In genomic region chr7:47132931-47133260, GRCm38 (mm10) we compare ENCODE assay signal across 8 mouse cellular contexts. TPM values are rescaled to one million over a fixed set of nuclear protein-coding genes. Genes with fewer than 3 reads are reported as not detected.
DNase-seq lines count a peak whose midpoint lies in the region; ATAC-seq and TF ChIP-seq lines count a peak whose summit lies in the region.

No protein-coding gene starts in this region.

- 0 out of 2 replicates have a peak overlapping the region, but pooled peaks have one; percentile 50 for H3K4me3 ChIP-seq in gastrocnemius, adult 2 months
- peak overlapping the region in 2 of 3 experiments; percentile 10 to 53 for H3K4me3 ChIP-seq in CH12.LX (replicated peaks in 1 of 3; ENCODE audit: low read depth in 2 of 3, low read length in 2 of 3, poor library complexity in 1 of 3)
- H3K4me3 ChIP-seq in forebrain, embryonic 16.5 days (replicated peaks; ENCODE audit: low read length), result peak overlapping the region; percentile 57
- no peak overlapping the region; a peak in 1 of 4 replicates for H3K4me3 ChIP-seq in liver, embryonic 14.5 days (ENCODE audit: insufficient read depth in 1 of 2, low read depth in 2 of 2, low read length in 2 of 2)

- H3K4me2 ChIP-seq in CH12.LX (ENCODE audit: insufficient read depth, low read depth, poor library complexity, severe bottlenecking), result peak overlapping the region; percentile 89
- peak overlapping the region; percentile 85 for H3K4me2 ChIP-seq in forebrain, embryonic 16.5 days (ENCODE audit: low read length)
- H3K4me2 ChIP-seq in liver, embryonic 14.5 days (ENCODE audit: low read depth), result peak overlapping the region; percentile 53

- WGBS in forebrain, embryonic 16.5 days, result under 1% methylated on average over 10 of the region's 10 CpGs
- WGBS in liver, embryonic 14.5 days (ENCODE audit: insufficient replicate concordance), result 2% methylated on average over 10 of the region's 10 CpGs

- no peak; the same call in 1 of the 2 replicates for ATAC-seq in forebrain, embryonic 16.5 days
- no peak for ATAC-seq in liver, embryonic 14.5 days (ENCODE audit: insufficient read depth)
- no peak for ATAC-seq in activated CD4-positive, CD25-positive, alpha-beta regulatory T cell, adult 4 months

- peaks cover 0 to 3% of the 10 kb centered on the region in 2 experiments; a peak in 2 of 4 replicates for H3K4me1 ChIP-seq in CH12.LX (ENCODE audit: control insufficient read depth in 1 of 2, insufficient read depth in 2 of 2)
- peaks cover 12% of the 10 kb centered on the region for H3K4me1 ChIP-seq in forebrain, embryonic 16.5 days (replicated peaks; ENCODE audit: control insufficient read depth, insufficient read depth, low read length)
- H3K4me1 ChIP-seq in liver, embryonic 14.5 days (replicated peaks; ENCODE audit: control insufficient read depth in 2 of 2, insufficient read depth in 2 of 2, low read length in 1 of 2), result no peaks in the 10 kb centered on the region

- dilution Hi-C loops in CH12.LX (cut with MboI; ENCODE audit: extremely low pct_ligation_motif_present, extremely low pct_unique_long_range_greater_than_20kb, low sequenced_read_pairs), result no loop called here

- intact Hi-C loops in gastrocnemius, adult 2 months (cut with DNase I), result no loop called here

- no peak for DNase-seq in gastrocnemius, adult 2 months
- DNase-seq in gastrocnemius, postnatal 10 days, result no peak
- DNase-seq in CH12.LX (ENCODE audit: extremely low read depth) (no peak), MN1 (ENCODE audit: low spot score) (no peak)
- DNase-seq in liver, embryonic 14.5 days (ENCODE audit: low read depth in 3 of 3, low spot score in 3 of 3), result no peak
- DNase-seq in spleen, postnatal 10 days (ENCODE audit: low spot score in 2 of 2), result no peak

- no peak for TF ChIP-seq POLR2A in CH12.LX (IDR thresholded peaks at IDR 0.05; ENCODE audit: low read depth, low read length)

- H3K27me3 ChIP-seq in CH12.LX (replicated peaks), result no peaks in the 10 kb centered on the region
- H3K27me3 ChIP-seq in forebrain, embryonic 16.5 days (replicated peaks; ENCODE audit: control insufficient read depth, insufficient read depth, low read length), result peaks cover 22% of the 10 kb centered on the region
- peaks cover 39% of the 10 kb centered on the region for H3K27me3 ChIP-seq in liver, embryonic 14.5 days (ENCODE audit: control insufficient read depth, insufficient read depth, low read length)

- no peak for TF ChIP-seq EP300 in CH12.LX (IDR thresholded peaks at IDR 0.05; ENCODE audit: low read length)
- no peak for TF ChIP-seq EP300 in liver, embryonic 14.5 days (IDR thresholded peaks at IDR 0.05; ENCODE audit: low read depth)

- no peaks in the 10 kb centered on the region for H3K36me3 ChIP-seq in CH12.LX (replicated peaks in 1 of 2; ENCODE audit: control insufficient read depth in 1 of 2, insufficient read depth in 1 of 2, low read length in 1 of 2)
- H3K36me3 ChIP-seq in forebrain, embryonic 16.5 days (ENCODE audit: control insufficient read depth, insufficient read depth), result no peaks in the 10 kb centered on the region
- H3K36me3 ChIP-seq in liver, embryonic 14.5 days (replicated peaks; ENCODE audit: control insufficient read depth, insufficient read depth, low read depth), result no peaks in the 10 kb centered on the region

- H3K9me3 ChIP-seq in CH12.LX (replicated peaks; ENCODE audit: low read length), result peaks cover 2% of the 10 kb centered on the region
- no peaks in the 10 kb centered on the region for H3K9me3 ChIP-seq in forebrain, embryonic 16.5 days (ENCODE audit: control insufficient read depth, low read length)
- H3K9me3 ChIP-seq in liver, embryonic 14.5 days (ENCODE audit: control insufficient read depth, low read length), result no peaks in the 10 kb centered on the region

- H3K79me2 ChIP-seq in CH12.LX (replicated peaks; ENCODE audit: control insufficient read depth, extremely low read depth, insufficient read depth, poor library complexity, severe bottlenecking), result no peaks in the 10 kb centered on the region

- peak overlapping the region; percentile 23; the same call in 1 of the 2 replicates for H3K9ac ChIP-seq in CH12.LX (ENCODE audit: insufficient read depth, low read depth)
- peak overlapping the region; percentile 73 for H3K9ac ChIP-seq in forebrain, embryonic 16.5 days (replicated peaks; ENCODE audit: low read depth, low read length)
- H3K9ac ChIP-seq in liver, embryonic 14.5 days (replicated peaks), result no peak overlapping the region

- TF ChIP-seq RAD21 in CH12.LX (IDR thresholded peaks at IDR 0.05; ENCODE audit: low read depth, low read length), result no peak

- in situ Hi-C loops in CH12.LX (cut with MboI; ENCODE audit: low pct_ligation_motif_present, low pct_unique_long_range_greater_than_20kb, low sequenced_read_pairs), result no loop called here

- no peak for TF ChIP-seq CTCF in gastrocnemius, adult 2 months (IDR thresholded peaks at IDR 0.05)
- no peak for TF ChIP-seq CTCF in CH12.LX (conservative IDR thresholded peaks at IDR 0.05 in 1 of 2, IDR thresholded peaks at IDR 0.05 in 1 of 2; ENCODE audit: low read depth in 2 of 2, low read length in 2 of 2)
- no peak for TF ChIP-seq CTCF in liver, embryonic 14.5 days (IDR thresholded peaks at IDR 0.05; ENCODE audit: low read depth)

- H3K27ac ChIP-seq in gastrocnemius, adult 2 months, result no peak overlapping the region
- no peak overlapping the region for H3K27ac ChIP-seq in CH12.LX (ENCODE audit: insufficient read depth, low read depth)
- H3K27ac ChIP-seq in forebrain, embryonic 16.5 days (ENCODE audit: low read length), result peak overlapping the region; percentile 52
- H3K27ac ChIP-seq in liver, embryonic 14.5 days, result no peak overlapping the region

TF ChIP-seq in CH12.LX, 34 proteins besides CTCF, POLR2A, EP300 and RAD21:
- TF ChIP-seq ZMIZ1 (IDR thresholded peaks at IDR 0.05; ENCODE audit: low read depth, low read length) (no peak), MAFK (IDR thresholded peaks at IDR 0.05; ENCODE audit: insufficient replicate concordance, low read length) (no peak), ELF1 (IDR thresholded peaks at IDR 0.05; ENCODE audit: low read depth, low read length) (no peak), RCOR1 (conservative IDR thresholded peaks at IDR 0.05; ENCODE audit: low read depth, low read length) (no peak), CHD2 (IDR thresholded peaks at IDR 0.05; ENCODE audit: low read length) (no peak), ZKSCAN1 (IDR thresholded peaks at IDR 0.05; ENCODE audit: borderline replicate concordance, low read depth, low read length) (no peak), POLR2AphosphoS2 (IDR thresholded peaks at IDR 0.05; ENCODE audit: low read depth, low read length) (no peak), MAX (IDR thresholded peaks at IDR 0.05; ENCODE audit: low read length) (no peak), TBP (conservative IDR thresholded peaks at IDR 0.05; ENCODE audit: low read depth, low read length) (no peak), GABPA (IDR thresholded peaks at IDR 0.05; ENCODE audit: insufficient replicate concordance, low read depth, low read length) (no peak), ZNF384 (IDR thresholded peaks at IDR 0.05; ENCODE audit: low read depth, low read length) (no peak), SIN3A (IDR thresholded peaks at IDR 0.05; ENCODE audit: low read length) (no peak), PAX5 (IDR thresholded peaks at IDR 0.05; ENCODE audit: low read length) (no peak), UBTF (IDR thresholded peaks at IDR 0.05; ENCODE audit: low read depth, low read length) (no peak)

RNA-seq across cellular contexts. Expression of gene Ptpn5, which starts 0.6 kb away (rescaled TPM):
- not detected for total RNA-seq in gastrocnemius, adult 2 months (2021)
- total RNA-seq in gastrocnemius, postnatal 10 days (2021), result under 1 TPM in 1 of 2 experiments, not detected in 1; 0.20 TPM
- total RNA-seq in CH12.LX (2012; rRNA removed) (1.6 and 1.9 TPM in 2 replicates), CH12.LX (2014; rRNA removed) (0.90 TPM in 2 replicates)
- polyA plus RNA-seq in CH12.LX (2012; ENCODE audit: insufficient read length, low read depth), result 3.0 and 3.4 TPM in 2 replicates
- 68.5 and 103 TPM in 2 replicates for polyA plus RNA-seq in forebrain, embryonic 16.5 days (2015; fragmentation: Nextera tagmentation; extraction: Ambion mirVana)
- polyA plus RNA-seq in liver, embryonic 14.5 days (2012; rRNA removed), result 0.16 TPM in 1 of 2 replicates, not detected in the other
- not detected in 2 replicates for polyA plus RNA-seq in liver, embryonic 14.5 days (2014; fragmentation: Nextera tagmentation; extraction: Ambion mirVana)
- polyA plus RNA-seq in activated CD4-positive, CD25-positive, alpha-beta regulatory T cell, adult 4 months (2017; shearing (Covaris generic)), result 1 to 10 TPM; 2.1 to 9.3 TPM

Comparison
In these comparisons a context has a peak if more than half of its experiments do, and no peak if none do; other contexts are left out.
1. H3K4me3 ChIP-seq: peak in gastrocnemius, adult 2 months (single experiment), CH12.LX (2 of 3) and forebrain, embryonic 16.5 days (single experiment); none in liver, embryonic 14.5 days (0 of 2).
2. Peak in every context shown above with its lines, with median percentiles within 50 percentile points of each other: H3K4me2 ChIP-seq.